13 mouse cellular contexts compared by ENCODE assay signal in the genomic region with DNA sequence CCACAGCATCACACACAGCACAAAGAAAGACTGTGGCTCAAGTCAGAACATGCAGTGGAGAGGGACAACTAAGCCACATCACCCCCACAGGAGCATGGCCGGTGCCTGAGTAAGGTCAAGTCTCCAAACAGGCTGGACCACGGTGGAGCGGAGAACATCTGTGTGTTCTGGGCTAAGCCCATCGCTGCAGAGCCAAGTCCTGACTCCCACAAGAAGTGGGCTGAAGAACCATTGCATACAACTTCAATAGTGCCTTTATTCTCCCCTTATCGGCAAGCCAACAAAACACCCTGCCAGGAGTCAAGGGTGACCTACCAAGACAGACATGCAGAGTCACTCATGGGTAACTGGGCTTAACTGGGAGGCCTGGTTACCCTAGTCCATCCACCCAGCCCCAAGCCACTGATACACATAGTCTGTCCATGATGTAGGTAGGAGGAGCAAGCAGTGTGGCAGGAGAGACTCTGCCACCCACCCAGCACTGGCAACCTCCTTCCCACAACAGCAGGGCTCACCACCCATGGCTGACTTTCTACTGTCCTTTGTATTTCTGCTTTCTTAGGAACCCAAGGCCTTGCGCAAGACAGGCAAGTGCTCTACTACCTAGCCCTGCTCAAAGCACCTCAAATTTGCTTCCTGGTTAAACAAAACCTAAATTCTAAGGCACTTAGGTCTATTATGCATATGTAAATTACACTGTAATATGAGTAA. TPM values are rescaled to one million over a fixed set of nuclear protein-coding genes. Genes with fewer than 3 reads are reported as not detected.
DNase-seq lines count a peak whose midpoint lies in the region; ATAC-seq lines count a peak whose summit lies in the region.
"Had no signal": no experiment of that assay in that cellular context is flagged by ENCODE, and none has a peak within 500 bp of the region (broad histone marks: within the 10 kb centered on the region; RNA-seq: fewer than 3 reads in every experiment).

No protein-coding gene starts in this region.

- peaks cover 63% of the 10 kb centered on the region for H3K4me1 ChIP-seq in hindbrain, embryonic 10.5 days (replicated peaks)
- H3K4me1 ChIP-seq in hindbrain, embryonic 14.5 days (replicated peaks; ENCODE audit: control insufficient read depth, insufficient read depth, low read length), result peaks cover 14% of the 10 kb centered on the region; the same call in 1 of the 2 replicates
- H3K4me1 ChIP-seq in limb, embryonic 12.5 days (replicated peaks), result peaks cover 31% of the 10 kb centered on the region

- no peak for DNase-seq in hindbrain, embryonic 10.5 days (ENCODE audit: low spot score)
- DNase-seq in hindbrain, embryonic 14.5 days (ENCODE audit: low spot score), result no peak
- DNase-seq in 416B (ENCODE audit: low read depth), result peak; percentile 58
- DNase-seq in Muller cell, postnatal 12 days (ENCODE audit: inconsistent ontology term), result peak; percentile 66
- DNase-seq in cerebellum, adult 8-10 months, result no peak
- no peak for DNase-seq in adrenal gland, postnatal 14 days
- no peak for DNase-seq in spleen, postnatal 36 days (ENCODE audit: low spot score in 2 of 2)

- no peak for ATAC-seq in hindbrain, embryonic 14.5 days (ENCODE audit: low FRiP score)
- ATAC-seq in limb, embryonic 12.5 days (ENCODE audit: insufficient number of reproducible peaks, insufficient read depth, low FRiP score, low TSS enrichment, low read depth), result no peak
- ATAC-seq: forebrain, embryonic 15.5 days had no signal

- H3K36me3 ChIP-seq in hindbrain, embryonic 10.5 days, result 0 out of 2 replicates have a peak, but pooled peaks cover 7% of the 10 kb centered on the region
- H3K36me3 ChIP-seq in hindbrain, embryonic 14.5 days (replicated peaks; ENCODE audit: control insufficient read depth, insufficient read depth), result no peaks in the 10 kb centered on the region
- H3K36me3 ChIP-seq in limb, embryonic 12.5 days, result no peaks in the 10 kb centered on the region
- H3K36me3 ChIP-seq: forebrain, embryonic 15.5 days; hindbrain, embryonic 15.5 days; liver, embryonic 15.5 days had no signal

- H3K27me3 ChIP-seq in hindbrain, embryonic 10.5 days (ENCODE audit: insufficient read depth, poor library complexity, severe bottlenecking), result peaks cover under 1% of the 10 kb centered on the region; the same call in 1 of the 2 replicates
- H3K27me3 ChIP-seq in hindbrain, embryonic 14.5 days (ENCODE audit: control insufficient read depth, insufficient read depth, low read length), result no peaks in the 10 kb centered on the region
- no peaks in the 10 kb centered on the region for H3K27me3 ChIP-seq in limb, embryonic 12.5 days
- H3K27me3 ChIP-seq: forebrain, embryonic 15.5 days; hindbrain, embryonic 15.5 days had no signal

- WGBS in hindbrain, embryonic 10.5 days, result 71% methylated on average over 6 of the region's 6 CpGs
- WGBS in hindbrain, embryonic 14.5 days, result 68% methylated on average over 6 of the region's 6 CpGs
- WGBS in limb, embryonic 12.5 days, result 84% methylated on average over 6 of the region's 6 CpGs

- H3K4me2 ChIP-seq in hindbrain, embryonic 14.5 days (replicated peaks), result no peak overlapping the region
- no peak overlapping the region for H3K4me2 ChIP-seq in limb, embryonic 12.5 days
- H3K4me2 ChIP-seq: forebrain, embryonic 15.5 days; hindbrain, embryonic 15.5 days; liver, embryonic 15.5 days had no signal

- H3K9me3 ChIP-seq in hindbrain, embryonic 10.5 days, result no peaks in the 10 kb centered on the region
- no peaks in the 10 kb centered on the region for H3K9me3 ChIP-seq in hindbrain, embryonic 14.5 days (ENCODE audit: control insufficient read depth, low read length)
- H3K9me3 ChIP-seq in limb, embryonic 12.5 days, result no peaks in the 10 kb centered on the region
- H3K9me3 ChIP-seq: hindbrain, embryonic 15.5 days had no signal

- no peak overlapping the region for H3K4me3 ChIP-seq in hindbrain, embryonic 10.5 days
- no peak overlapping the region for H3K4me3 ChIP-seq in hindbrain, embryonic 14.5 days (replicated peaks; ENCODE audit: low read length)
- no peak overlapping the region for H3K4me3 ChIP-seq in limb, embryonic 12.5 days (replicated peaks)
- H3K4me3 ChIP-seq: forebrain, embryonic 15.5 days; hindbrain, embryonic 15.5 days; liver, embryonic 15.5 days had no signal

- no peak overlapping the region for H3K9ac ChIP-seq in hindbrain, embryonic 14.5 days
- H3K9ac ChIP-seq in limb, embryonic 12.5 days (replicated peaks), result no peak overlapping the region
- H3K9ac ChIP-seq: forebrain, embryonic 15.5 days; hindbrain, embryonic 15.5 days; liver, embryonic 15.5 days had no signal

- H3K27ac ChIP-seq in hindbrain, embryonic 10.5 days, result peak overlapping the region; percentile 41
- H3K27ac ChIP-seq in hindbrain, embryonic 14.5 days, result no peak overlapping the region
- H3K27ac ChIP-seq in limb, embryonic 12.5 days, result peak overlapping the region; percentile 51; the same call in 1 of the 2 replicates
- H3K27ac ChIP-seq: forebrain, embryonic 15.5 days; hindbrain, embryonic 15.5 days; liver, embryonic 15.5 days had no signal

RNA-seq across cellular contexts. Expression of gene Pald1, which starts 8.4 kb away (rescaled TPM):
- polyA plus RNA-seq in hindbrain, embryonic 10.5 days (2016; fragmentation: Nextera tagmentation; extraction: Ambion mirVana), result 35.7 and 40.3 TPM in 2 replicates
- polyA plus RNA-seq in hindbrain, embryonic 14.5 days (2014; fragmentation: Nextera tagmentation; extraction: Ambion mirVana), result 24.5 and 26.7 TPM in 2 replicates
- polyA plus RNA-seq in limb, embryonic 12.5 days (2016; fragmentation: Nextera tagmentation; extraction: Ambion mirVana), result 25.3 and 25.8 TPM in 2 replicates
- 41.8 and 44.5 TPM in 2 replicates for total RNA-seq in adrenal gland, postnatal 14 days (2021)

RNA-seq across cellular contexts. Expression of gene Nodal, which starts 42.8 kb away (rescaled TPM):
- polyA plus RNA-seq in hindbrain, embryonic 10.5 days (2016; fragmentation: Nextera tagmentation; extraction: Ambion mirVana), result 0.12 and 0.24 TPM in 2 replicates
- 0.13 and 0.29 TPM in 2 replicates for polyA plus RNA-seq in hindbrain, embryonic 14.5 days (2014; fragmentation: Nextera tagmentation; extraction: Ambion mirVana)
- polyA plus RNA-seq in limb, embryonic 12.5 days (2016; fragmentation: Nextera tagmentation; extraction: Ambion mirVana), result 0.26 TPM in 1 of 2 replicates, not detected in the other
- total RNA-seq in adrenal gland, postnatal 14 days (2021), result not detected in 2 replicates
- total RNA-seq: MEL had no signal
- polyA plus RNA-seq: neural tube, embryonic 11.5 days had no signal

Comparison
In these comparisons a context has a peak if more than half of its experiments do, and no peak if none do; other contexts are left out.
1. DNase-seq: peak in 416B (single experiment) and Muller cell, postnatal 12 days (single experiment); none in hindbrain, embryonic 10.5 days (single experiment), hindbrain, embryonic 14.5 days (single experiment), cerebellum, adult 8-10 months (single experiment), adrenal gland, postnatal 14 days (single experiment) and spleen, postnatal 36 days (0 of 2).